Mouse (Mus musculus) testis, postnatal 10 days (tissue): Measurements from ENCODE around the gene Ptbp3.

Source experiments
- DNase-seq: peaks from one replicate; pipeline ENCODE4 v3.0.0; 2021; ENCODE audit warnings: low spot score

Gene Ptbp3

DNA sequence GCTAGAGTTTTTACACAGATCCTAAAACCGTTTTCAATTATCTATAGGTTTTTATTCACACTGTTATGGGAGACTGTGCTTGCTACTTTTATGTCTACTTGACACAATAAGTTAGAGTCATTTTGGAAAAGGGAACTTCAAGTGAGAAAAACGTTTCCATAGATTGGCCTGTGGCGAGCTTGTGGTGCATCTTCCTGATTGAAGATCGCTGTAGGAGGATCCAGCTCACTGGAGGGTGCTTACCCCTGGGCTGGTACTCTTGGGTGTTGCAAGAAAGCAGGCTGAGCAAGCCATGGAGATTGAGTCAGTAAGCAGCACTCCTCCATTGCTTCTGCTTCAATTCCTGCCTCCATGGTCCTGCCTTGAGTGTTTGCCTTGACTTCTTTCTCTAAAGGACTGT is 113.2 kb downstream of the Ptbp3 start:
- DNase-seq: no peak

GRCm38 (mm10) chr4:59434039-59434438 is 115.1 kb downstream of the Ptbp3 start:
- no peak for DNase-seq

DNA sequence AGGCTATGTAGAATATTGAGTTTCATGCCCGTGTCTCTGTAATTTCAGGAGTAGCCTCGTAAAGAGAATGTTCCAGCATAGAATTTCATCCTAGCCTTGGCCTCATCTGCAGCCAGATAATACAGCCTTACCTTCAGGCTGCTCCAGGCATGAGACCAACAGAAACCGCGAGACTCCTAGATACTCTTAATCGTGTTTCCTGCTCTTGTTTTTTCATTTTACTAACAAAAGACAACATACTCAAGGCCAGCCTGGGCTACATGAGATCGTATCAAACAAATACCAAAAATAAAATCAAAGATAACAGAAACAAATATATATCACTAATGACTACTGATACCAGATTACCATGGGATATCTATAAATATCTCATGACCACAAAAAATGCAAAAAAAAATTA is 120.0 kb downstream of the Ptbp3 start:
- DNase-seq: no peak

DNA sequence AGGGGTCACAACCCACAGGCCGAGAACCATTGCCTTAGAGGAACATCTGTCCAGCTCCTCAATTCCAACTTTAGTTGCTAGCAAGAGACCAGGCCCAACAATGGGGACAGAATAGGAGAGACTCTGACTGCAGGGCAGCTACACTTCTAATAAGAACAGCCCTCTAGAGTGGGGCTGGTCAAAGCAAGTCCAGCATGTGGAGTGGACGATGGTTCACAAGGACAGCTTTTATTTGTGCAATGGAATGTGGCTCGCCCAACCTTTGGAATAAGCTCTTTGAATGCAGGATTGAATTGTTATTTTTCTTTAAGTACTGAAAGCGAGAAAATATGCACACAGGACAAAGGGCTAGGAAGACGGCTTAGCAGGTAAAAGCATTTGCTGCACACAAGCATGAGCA is 122.7 kb downstream of the Ptbp3 start:
- no peak for DNase-seq

DNA sequence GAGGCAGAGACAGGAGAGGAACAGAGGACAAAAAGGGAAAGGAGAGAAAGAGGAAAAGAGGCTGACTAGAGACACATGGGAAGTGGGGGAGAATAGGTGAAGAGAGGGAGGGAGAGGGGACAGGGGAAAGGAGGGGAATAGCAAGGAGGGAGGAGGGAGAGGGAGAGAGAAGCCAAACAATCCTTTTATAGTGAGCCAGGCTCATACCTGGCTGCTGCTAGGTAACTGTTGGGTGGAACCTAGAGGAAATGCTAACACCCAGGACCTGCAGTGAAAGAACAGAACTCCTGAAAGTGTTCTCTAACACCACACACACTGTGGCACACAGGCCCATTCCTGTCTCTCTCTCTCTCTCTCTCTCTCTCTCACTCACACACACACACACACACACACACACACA is 126.4 kb downstream of the Ptbp3 start:
- DNase-seq: no peak

GRCm38 (mm10) chr4:59422025-59422783 is 127.0 kb downstream of the Ptbp3 start:
- no peak for DNase-seq
